8 mouse cellular contexts compared by ENCODE assay signal in the genomic region with DNA sequence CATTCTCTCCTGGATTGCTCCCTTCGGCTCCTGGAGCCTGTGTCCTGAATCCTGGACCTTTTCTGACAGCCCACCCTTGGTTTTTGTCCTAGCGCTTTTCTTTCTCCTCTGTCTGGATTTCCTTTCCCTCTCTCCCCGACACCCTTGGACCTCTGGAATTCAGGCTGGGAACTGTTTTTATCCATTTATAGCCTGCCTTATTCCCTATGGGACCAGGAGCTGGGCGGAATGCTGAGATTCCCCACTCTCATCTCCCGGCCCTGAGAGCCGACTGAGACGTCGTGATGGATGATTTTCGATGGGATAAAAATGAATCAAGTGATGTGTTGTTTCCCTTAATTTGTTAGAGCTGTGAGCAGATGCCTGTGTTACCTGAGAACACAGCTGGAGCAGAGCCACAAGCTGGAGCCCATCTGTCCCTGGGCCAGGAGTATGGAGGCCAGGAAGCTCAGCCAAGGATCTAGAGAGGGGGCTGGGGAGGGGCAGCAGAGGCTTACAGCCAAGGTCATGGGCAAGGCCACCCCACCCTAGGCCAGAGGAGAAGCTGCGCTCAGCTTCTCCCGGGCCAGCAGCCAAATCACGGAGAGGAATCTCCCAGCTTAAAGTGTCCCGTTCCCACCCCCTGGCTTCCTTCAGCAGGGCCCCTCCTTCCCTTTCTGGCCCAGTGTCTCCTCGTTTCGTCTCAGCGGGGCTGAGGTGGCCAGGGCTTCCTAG.
DNase-seq lines count a peak whose midpoint lies in the region; ATAC-seq and TF ChIP-seq lines count a peak whose summit lies in the region.

No protein-coding gene starts in this region.

- H3K9me3 ChIP-seq in forebrain, embryonic 15.5 days = no peaks in the 10 kb centered on the region
- H3K9me3 ChIP-seq in forebrain, embryonic 11.5 days (ENCODE audit: control insufficient read depth, low read length) = no peaks in the 10 kb centered on the region
- H3K9me3 ChIP-seq in embryonic facial prominence, embryonic 15.5 days (replicated peaks) = no peaks in the 10 kb centered on the region
- H3K9me3 ChIP-seq in hindbrain, embryonic 15.5 days = no peaks in the 10 kb centered on the region
- no peaks in the 10 kb centered on the region for H3K9me3 ChIP-seq in lung, postnatal 0 days (ENCODE audit: low read length)

- ATAC-seq in forebrain, embryonic 15.5 days (replicated peaks) = no peak
- ATAC-seq in forebrain, embryonic 11.5 days (replicated peaks; ENCODE audit: low FRiP score) = no peak
- peak; percentile 53; the same call in 1 of the 2 replicates for ATAC-seq in embryonic facial prominence, embryonic 15.5 days (ENCODE audit: insufficient number of reproducible peaks, low FRiP score, low TSS enrichment, low read depth)
- peak; percentile 63 for ATAC-seq in hindbrain, embryonic 15.5 days (ENCODE audit: low FRiP score, low read depth)
- ATAC-seq in lung, postnatal 0 days = peak; percentile 52; the same call in 1 of the 2 replicates

- H3K27me3 ChIP-seq in forebrain, embryonic 15.5 days = no peaks in the 10 kb centered on the region
- H3K27me3 ChIP-seq in forebrain, embryonic 11.5 days (ENCODE audit: control insufficient read depth, insufficient read depth, low read length) = no peaks in the 10 kb centered on the region
- peaks cover 4% of the 10 kb centered on the region for H3K27me3 ChIP-seq in embryonic facial prominence, embryonic 15.5 days
- no peaks in the 10 kb centered on the region for H3K27me3 ChIP-seq in hindbrain, embryonic 15.5 days
- H3K27me3 ChIP-seq in lung, postnatal 0 days (replicated peaks; ENCODE audit: insufficient read depth, low read length) = no peaks in the 10 kb centered on the region

- TF ChIP-seq CTCF in lung, postnatal 0 days (IDR thresholded peaks at IDR 0.05) = no peak

- H3K36me3 ChIP-seq in forebrain, embryonic 15.5 days = no peaks in the 10 kb centered on the region
- H3K36me3 ChIP-seq in forebrain, embryonic 11.5 days (ENCODE audit: control insufficient read depth, insufficient read depth, low read length) = no peaks in the 10 kb centered on the region; the same call in 1 of the 2 replicates
- no peaks in the 10 kb centered on the region for H3K36me3 ChIP-seq in embryonic facial prominence, embryonic 15.5 days
- H3K36me3 ChIP-seq in hindbrain, embryonic 15.5 days = no peaks in the 10 kb centered on the region
- H3K36me3 ChIP-seq in lung, postnatal 0 days (ENCODE audit: insufficient read depth, low read length) = no peaks in the 10 kb centered on the region

- peaks cover 8% of the 10 kb centered on the region for H3K4me1 ChIP-seq in forebrain, embryonic 15.5 days
- 0 out of 2 replicates have a peak, but pooled peaks cover 2% of the 10 kb centered on the region for H3K4me1 ChIP-seq in forebrain, embryonic 11.5 days (replicated peaks; ENCODE audit: control insufficient read depth, insufficient read depth, low read length)
- H3K4me1 ChIP-seq in embryonic facial prominence, embryonic 15.5 days = peaks cover 10% of the 10 kb centered on the region
- H3K4me1 ChIP-seq in hindbrain, embryonic 15.5 days (replicated peaks) = peaks cover 17% of the 10 kb centered on the region
- H3K4me1 ChIP-seq in lung, postnatal 0 days (ENCODE audit: insufficient read depth, low read depth, low read length) = no peaks in the 10 kb centered on the region

- 64% methylated on average over 16 of the region's 16 CpGs for WGBS in forebrain, embryonic 15.5 days
- WGBS in forebrain, embryonic 11.5 days = 84% methylated on average over 16 of the region's 16 CpGs
- WGBS in embryonic facial prominence, embryonic 15.5 days = 35% methylated on average over 16 of the region's 16 CpGs
- WGBS in hindbrain, embryonic 15.5 days = 53% methylated on average over 16 of the region's 16 CpGs
- WGBS in lung, postnatal 0 days = 47% methylated on average over 16 of the region's 16 CpGs

- peak overlapping the region; percentile 38; the same call in 1 of the 2 replicates for H3K27ac ChIP-seq in forebrain, embryonic 15.5 days (replicated peaks)
- no peak overlapping the region for H3K27ac ChIP-seq in forebrain, embryonic 11.5 days (ENCODE audit: low read depth, low read length)
- 0 out of 2 replicates have a peak overlapping the region, but pooled peaks have one; percentile 1 for H3K27ac ChIP-seq in embryonic facial prominence, embryonic 15.5 days (replicated peaks)
- peak overlapping the region; percentile 12 for H3K27ac ChIP-seq in hindbrain, embryonic 15.5 days (replicated peaks)
- no peak overlapping the region for H3K27ac ChIP-seq in lung, postnatal 0 days (ENCODE audit: low read length)

- DNase-seq in forebrain, embryonic 11.5 days (ENCODE audit: low spot score) = no peak
- DNase-seq in lung, postnatal 0 days (ENCODE audit: low spot score) = peak; percentile 11
- no peak for DNase-seq in layer of hippocampus, postnatal 10 days (ENCODE audit: low spot score in 2 of 2)
- DNase-seq in c-Kit-positive CD71-positive TER-119-positive erythroid progenitor cells, embryonic 14.5 days (ENCODE audit: low spot score) = no peak
- no peak for DNase-seq in spleen, postnatal 36 days (ENCODE audit: low spot score in 2 of 2)

- H3K4me3 ChIP-seq in forebrain, embryonic 15.5 days = no peak overlapping the region
- no peak overlapping the region for H3K4me3 ChIP-seq in forebrain, embryonic 11.5 days (ENCODE audit: low read depth, low read length)
- H3K4me3 ChIP-seq in embryonic facial prominence, embryonic 15.5 days (replicated peaks) = no peak overlapping the region
- no peak overlapping the region for H3K4me3 ChIP-seq in hindbrain, embryonic 15.5 days
- H3K4me3 ChIP-seq in lung, postnatal 0 days (ENCODE audit: low read depth, low read length) = no peak overlapping the region

- no peak overlapping the region for H3K9ac ChIP-seq in forebrain, embryonic 15.5 days (replicated peaks)
- no peak overlapping the region for H3K9ac ChIP-seq in forebrain, embryonic 11.5 days (ENCODE audit: low read length)
- no peak overlapping the region for H3K9ac ChIP-seq in embryonic facial prominence, embryonic 15.5 days
- no peak overlapping the region for H3K9ac ChIP-seq in hindbrain, embryonic 15.5 days
- H3K9ac ChIP-seq in lung, postnatal 0 days (replicated peaks; ENCODE audit: low read depth) = no peak overlapping the region

- no peak overlapping the region for H3K4me2 ChIP-seq in forebrain, embryonic 15.5 days (replicated peaks)
- H3K4me2 ChIP-seq in forebrain, embryonic 11.5 days (ENCODE audit: low read depth, low read length, severe bottlenecking) = no peak overlapping the region
- peak overlapping the region; percentile 7; the same call in 1 of the 2 replicates for H3K4me2 ChIP-seq in embryonic facial prominence, embryonic 15.5 days (replicated peaks)
- H3K4me2 ChIP-seq in hindbrain, embryonic 15.5 days = no peak overlapping the region
- no peak overlapping the region for H3K4me2 ChIP-seq in lung, postnatal 0 days (replicated peaks; ENCODE audit: low read depth, low read length)

- no peak for TF ChIP-seq EP300 in lung, postnatal 0 days (IDR thresholded peaks at IDR 0.05)

Comparison
In these comparisons a context has a peak if more than half of its experiments do, and no peak if none do; other contexts are left out.
1. H3K27ac ChIP-seq: peak in forebrain, embryonic 15.5 days (single experiment), embryonic facial prominence, embryonic 15.5 days (single experiment) and hindbrain, embryonic 15.5 days (single experiment); none in forebrain, embryonic 11.5 days (single experiment) and lung, postnatal 0 days (single experiment).
2. ATAC-seq: peak in embryonic facial prominence, embryonic 15.5 days (single experiment), hindbrain, embryonic 15.5 days (single experiment) and lung, postnatal 0 days (single experiment); none in forebrain, embryonic 15.5 days (single experiment) and forebrain, embryonic 11.5 days (single experiment).